1 mouse cellular context compared by ENCODE assay signal in genomic region chr5:118256981-118257380, GRCm38 (mm10).
TF ChIP-seq lines count a peak whose summit lies in the region.

No protein-coding gene starts in this region.

TF ChIP-seq in MEL, 35 proteins besides CTCF, POLR2A, EP300 and RAD21:
- TF ChIP-seq SMC3 (IDR thresholded peaks at IDR 0.05; ENCODE audit: low read depth, low read length) (peak; percentile 8; the same call in 1 of the 2 replicates), ZC3H11A (IDR thresholded peaks at IDR 0.05; ENCODE audit: low read depth, low read length) (no peak)
